20 mouse cellular contexts compared by ENCODE assay signal in genomic region chr5:3514901-3515311, GRCm38 (mm10). TPM values are rescaled to one million over a fixed set of nuclear protein-coding genes. Genes with fewer than 3 reads are reported as not detected.
DNase-seq lines count a peak whose midpoint lies in the region; ATAC-seq lines count a peak whose summit lies in the region.
"Had no signal": no experiment of that assay in that cellular context is flagged by ENCODE, and none has a peak within 500 bp of the region (broad histone marks: within the 10 kb centered on the region; RNA-seq: fewer than 3 reads in every experiment).

No protein-coding gene starts in this region.

- H3K4me2 ChIP-seq in intestine, embryonic 15.5 days (replicated peaks), result no peak overlapping the region
- H3K4me2 ChIP-seq in liver, embryonic 16.5 days (ENCODE audit: low read depth, low read length), result no peak overlapping the region
- H3K4me2 ChIP-seq: heart, embryonic 13.5 days; neural tube, embryonic 13.5 days had no signal

- H3K27ac ChIP-seq in intestine, embryonic 15.5 days, result 0 out of 2 replicates have a peak overlapping the region, but pooled peaks have one; percentile 14
- no peak overlapping the region for H3K27ac ChIP-seq in liver, embryonic 16.5 days (ENCODE audit: low read length)
- H3K27ac ChIP-seq: embryonic facial prominence, embryonic 10.5 days; heart, embryonic 13.5 days; hindbrain, embryonic 10.5 days; neural tube, embryonic 13.5 days had no signal

- H3K9ac ChIP-seq in intestine, embryonic 15.5 days, result no peak overlapping the region
- H3K9ac ChIP-seq in liver, embryonic 16.5 days (ENCODE audit: low read depth, low read length), result no peak overlapping the region
- H3K9ac ChIP-seq: heart, embryonic 13.5 days; neural tube, embryonic 13.5 days had no signal

- H3K4me1 ChIP-seq in intestine, embryonic 15.5 days (replicated peaks), result peaks cover 6% of the 10 kb centered on the region
- H3K4me1 ChIP-seq in liver, embryonic 16.5 days (ENCODE audit: control insufficient read depth, low read depth, low read length), result peaks cover 11% of the 10 kb centered on the region
- H3K4me1 ChIP-seq: embryonic facial prominence, embryonic 10.5 days; hindbrain, embryonic 10.5 days had no signal

- WGBS in intestine, embryonic 15.5 days, result 44% methylated on average over 8 of the region's 8 CpGs
- 24% methylated on average over 8 of the region's 8 CpGs for WGBS in liver, embryonic 16.5 days (ENCODE audit: insufficient replicate concordance)

- H3K4me3 ChIP-seq in intestine, embryonic 15.5 days (replicated peaks), result no peak overlapping the region
- H3K4me3 ChIP-seq in liver, embryonic 16.5 days (ENCODE audit: low read depth, low read length), result no peak overlapping the region
- H3K4me3 ChIP-seq: embryonic facial prominence, embryonic 10.5 days; heart, embryonic 13.5 days; hindbrain, embryonic 10.5 days; neural tube, embryonic 13.5 days had no signal

- H3K27me3 ChIP-seq in intestine, embryonic 15.5 days (replicated peaks), result no peaks in the 10 kb centered on the region
- H3K27me3 ChIP-seq in liver, embryonic 16.5 days (ENCODE audit: control insufficient read depth, insufficient read depth, low read depth, low read length), result no peaks in the 10 kb centered on the region
- H3K27me3 ChIP-seq: heart, embryonic 13.5 days; neural tube, embryonic 13.5 days had no signal

- peak; percentile 93 for ATAC-seq in intestine, embryonic 15.5 days
- ATAC-seq in liver, embryonic 16.5 days (ENCODE audit: low read depth), result peak; percentile 71

- DNase-seq in urinary bladder, postnatal 14 days (ENCODE audit: low spot score), result peak; percentile 17
- no peak for DNase-seq in urinary bladder, postnatal 36 days (ENCODE audit: low spot score in 2 of 2)
- DNase-seq in cerebellum, adult 8-10 months, result no peak
- no peak for DNase-seq in natural killer cell, adult 2 months (ENCODE audit: low spot score in 2 of 2)
- no peak for DNase-seq in spleen, postnatal 36 days (ENCODE audit: low spot score in 2 of 2)
- DNase-seq: adrenal gland, postnatal 14 days; cerebellum, adult 9-11 months; gastrocnemius, postnatal 14 days; kidney, adult 11 months; layer of hippocampus, postnatal 36 days; left cerebral cortex, postnatal 4 days; lung, adult 2 months; right cerebral cortex, postnatal 25 days; thymus, postnatal 25 days had no signal

- no peaks in the 10 kb centered on the region for H3K9me3 ChIP-seq in intestine, embryonic 15.5 days
- no peaks in the 10 kb centered on the region for H3K9me3 ChIP-seq in liver, embryonic 16.5 days (replicated peaks; ENCODE audit: control insufficient read depth, low read length)
- H3K9me3 ChIP-seq: embryonic facial prominence, embryonic 10.5 days; heart, embryonic 13.5 days; hindbrain, embryonic 10.5 days; neural tube, embryonic 13.5 days had no signal

- no peaks in the 10 kb centered on the region for H3K36me3 ChIP-seq in intestine, embryonic 15.5 days
- 0 out of 2 replicates have a peak, but pooled peaks cover 3% of the 10 kb centered on the region for H3K36me3 ChIP-seq in liver, embryonic 16.5 days (ENCODE audit: control insufficient read depth, insufficient read depth)
- H3K36me3 ChIP-seq: hindbrain, embryonic 10.5 days; neural tube, embryonic 13.5 days had no signal

RNA-seq across cellular contexts. Expression of gene Fam133b, which starts 28.7 kb away (rescaled TPM):
- 20.8 and 23.5 TPM in 2 replicates for polyA plus RNA-seq in intestine, embryonic 15.5 days (2015; fragmentation: Nextera tagmentation; extraction: Ambion mirVana)
- polyA plus RNA-seq in liver, embryonic 16.5 days (2015; fragmentation: Nextera tagmentation; extraction: Ambion mirVana), result 8.6 and 9.1 TPM in 2 replicates

RNA-seq across cellular contexts. Expression of gene 1700109H08Rik, which starts 56.5 kb away (rescaled TPM):
- polyA plus RNA-seq in intestine, embryonic 15.5 days (2015; fragmentation: Nextera tagmentation; extraction: Ambion mirVana), result 1.6 and 1.7 TPM in 2 replicates
- polyA plus RNA-seq in liver, embryonic 16.5 days (2015; fragmentation: Nextera tagmentation; extraction: Ambion mirVana), result 1.0 and 1.2 TPM in 2 replicates
